Mouse (Mus musculus) lung, postnatal 4 days (tissue): ENCODE results near the gene Mtap.
A peak's percentile ranks its signal among the peaks of the same experiment; 100 is the strongest.

ENCODE experiments used
- DNase-seq, 2 experiments: peaks; one replicate each; pipeline ENCODE4 v3.0.0; 2021

The Mtap gene

GRCm38 (mm10) chr4:89137542-89138360 lies 829 bp downstream of the Mtap start:
- peak; percentile 56 for DNase-seq

GRCm38 (mm10) chr4:89138361-89138651 lies 1.4 kb downstream of the Mtap start:
- DNase-seq, result no peak

GRCm38 (mm10) chr4:89140832-89141231 lies 3.9 kb downstream of the Mtap start:
- DNase-seq, result peak in 1 of 2 experiments; percentile 43

- DNase-seq, result peak; percentile 67 to 83
Measured at GRCm38 (mm10) chr4:89145409-89145808, 8.5 kb downstream of the Mtap start.

GRCm38 (mm10) chr4:89146291-89146690 lies 9.4 kb downstream of the Mtap start:
- no peak for DNase-seq

- DNase-seq, result no peak
Measured at GRCm38 (mm10) chr4:89149261-89149660, 12.3 kb downstream of the Mtap start.

GRCm38 (mm10) chr4:89161389-89161788 lies 24.5 kb downstream of the Mtap start:
- DNase-seq, result no peak

GRCm38 (mm10) chr4:89162496-89162895 lies 25.6 kb downstream of the Mtap start:
- DNase-seq, result no peak

- DNase-seq, result no peak
Measured at GRCm38 (mm10) chr4:89163613-89164012, 26.7 kb downstream of the Mtap start.

GRCm38 (mm10) chr4:89164681-89165080 lies 27.8 kb downstream of the Mtap start:
- DNase-seq, result no peak

- no peak for DNase-seq
Measured at GRCm38 (mm10) chr4:89168877-89169276, 32.0 kb downstream of the Mtap start.

GRCm38 (mm10) chr4:89169739-89170138 lies 32.8 kb downstream of the Mtap start:
- DNase-seq, result no peak

- DNase-seq, result no peak
Measured at GRCm38 (mm10) chr4:89170931-89171330, 34.0 kb downstream of the Mtap start.

GRCm38 (mm10) chr4:89172873-89173605 lies 36.1 kb downstream of the Mtap start:
- DNase-seq, result no peak

GRCm38 (mm10) chr4:89177514-89178307 lies 40.8 kb downstream of the Mtap start:
- no peak for DNase-seq

- no peak for DNase-seq
Measured at GRCm38 (mm10) chr4:89180121-89180520, 43.2 kb downstream of the Mtap start.

GRCm38 (mm10) chr4:89181656-89182055 lies 44.7 kb downstream of the Mtap start:
- DNase-seq, result no peak

- no peak for DNase-seq
Measured at GRCm38 (mm10) chr4:89182486-89182885, 45.6 kb downstream of the Mtap start.

GRCm38 (mm10) chr4:89195481-89195880 lies 58.6 kb downstream of the Mtap start:
- DNase-seq, result no peak

GRCm38 (mm10) chr4:89197128-89197527 lies 60.2 kb downstream of the Mtap start:
- no peak for DNase-seq

GRCm38 (mm10) chr4:89200806-89201205 lies 63.9 kb downstream of the Mtap start:
- no peak for DNase-seq

- no peak for DNase-seq
Measured at GRCm38 (mm10) chr4:89209310-89209709, 72.4 kb downstream of the Mtap start.

GRCm38 (mm10) chr4:89210314-89210713 lies 73.4 kb downstream of the Mtap start:
- DNase-seq, result no peak

- DNase-seq, result no peak
Measured at GRCm38 (mm10) chr4:89212178-89212577, 75.3 kb downstream of the Mtap start.
